Mouse (Mus musculus) adrenal gland, postnatal 25 days (tissue): ENCODE results near the gene Taf4. TPM values are rescaled to one million over a fixed set of nuclear protein-coding genes. Genes with fewer than 3 reads are reported as not detected.

Source experiments
- DNase-seq: peaks from one replicate; pipeline ENCODE4 v3.0.0; 2021; ENCODE audit warnings: mixed read lengths
- total RNA-seq: library from RNA; stranded (reverse); gene quantifications from 2 replicates; pipeline ENCODE4 v1.2.3, GENCODE M21; 2021

Gene Taf4
- total RNA-seq, 1 experiment from 2014 or later = 25.3 TPM

DNA sequence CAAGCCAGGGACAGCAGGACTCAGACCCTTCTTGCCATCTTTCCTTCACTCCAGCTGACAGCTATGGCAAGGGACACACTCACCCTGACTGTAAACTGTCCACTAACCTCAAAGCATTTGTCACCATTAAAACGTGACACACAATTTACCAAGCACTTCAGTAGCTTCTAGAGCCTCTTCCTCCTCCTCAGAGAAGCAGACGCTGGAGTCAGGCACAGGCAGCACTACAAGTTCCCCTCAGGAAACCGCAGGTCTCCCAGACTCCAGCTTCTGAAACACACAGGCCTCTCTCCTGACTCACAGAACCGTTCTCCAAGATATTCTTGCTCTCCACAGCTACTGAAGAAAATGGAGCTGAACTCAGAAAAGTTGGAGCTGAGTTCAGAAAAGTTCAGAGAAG, 39.4 kb downstream of the Taf4 start:
- DNase-seq = no peak

DNA sequence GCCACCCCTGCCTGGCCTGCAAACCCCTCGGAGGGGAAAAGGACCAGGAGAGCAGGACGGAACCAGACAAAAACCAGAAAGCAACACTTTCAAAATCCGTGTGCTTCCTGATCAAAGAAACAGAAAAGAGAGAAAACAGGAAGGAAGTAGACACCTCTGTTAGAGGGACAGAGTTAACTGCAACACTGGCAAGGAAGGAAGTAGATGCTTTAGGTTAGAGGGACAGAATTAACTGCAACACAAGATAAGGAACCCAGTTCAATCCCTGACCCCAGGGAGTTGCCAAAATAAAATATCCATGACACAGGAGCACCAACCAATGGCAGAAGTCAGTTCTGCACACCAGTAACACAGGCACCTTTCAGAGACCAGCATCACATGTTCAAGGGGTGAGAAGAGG, 42.3 kb downstream of the Taf4 start:
- DNase-seq = no peak

DNA sequence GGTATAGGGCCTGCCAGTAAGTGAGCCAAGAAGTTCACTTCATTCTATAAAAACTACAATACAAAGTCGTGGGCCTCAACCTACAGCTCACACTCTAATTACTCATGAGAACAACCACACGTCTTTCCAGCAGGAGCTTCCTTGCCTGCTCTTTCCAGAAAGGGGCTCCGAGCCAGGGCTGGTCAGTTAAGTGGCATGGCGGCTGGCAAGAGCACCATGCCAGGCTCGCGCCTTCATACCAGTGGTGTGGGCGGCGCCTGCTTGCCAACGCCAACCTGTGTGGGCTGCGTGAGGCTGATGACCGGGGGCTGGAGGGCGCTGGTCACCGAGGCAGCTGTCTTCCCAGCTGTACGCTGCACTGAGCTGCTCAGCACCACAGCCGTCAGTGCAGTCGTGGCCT, 44.7 kb downstream of the Taf4 start:
- DNase-seq = no peak

DNA sequence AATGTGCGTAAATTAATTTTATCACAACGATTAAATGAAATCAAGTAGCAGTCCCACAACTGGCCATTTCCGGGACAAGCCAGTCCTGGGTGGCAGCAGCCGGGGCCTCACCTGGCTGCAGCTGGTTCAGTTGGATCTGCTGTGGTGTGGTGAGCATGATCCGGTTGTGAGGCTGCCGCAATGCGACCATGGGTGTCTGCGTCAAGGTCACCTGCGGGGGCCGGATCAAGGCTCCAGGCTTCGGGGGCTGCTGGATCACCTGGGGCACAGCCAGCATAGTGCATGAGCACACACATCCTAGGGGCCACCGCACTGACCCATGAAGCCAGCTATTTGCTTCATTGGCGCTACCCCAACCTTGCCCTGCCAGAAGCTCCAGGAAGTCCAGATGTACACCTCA, 47.3 kb downstream of the Taf4 start:
- DNase-seq = no peak

DNA sequence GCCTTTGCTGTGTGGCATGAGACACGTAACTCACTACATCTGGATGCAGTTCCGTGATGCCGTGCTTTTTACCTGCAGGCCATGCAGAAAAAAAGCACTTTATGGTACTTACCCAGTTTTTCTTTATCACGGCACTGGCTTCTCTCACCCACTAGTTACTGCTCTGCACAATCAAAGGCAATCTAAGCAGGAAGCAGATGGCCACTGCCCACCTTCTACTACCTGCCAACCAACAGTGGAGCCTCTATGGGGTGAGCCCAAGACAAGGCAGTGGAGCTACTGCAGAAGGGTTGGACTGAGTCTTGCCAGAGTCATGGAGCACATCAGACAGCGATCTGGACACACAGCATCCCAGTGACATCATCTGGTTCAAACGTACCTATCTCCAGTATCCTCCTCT, 52.4 kb downstream of the Taf4 start:
- no peak for DNase-seq

DNA sequence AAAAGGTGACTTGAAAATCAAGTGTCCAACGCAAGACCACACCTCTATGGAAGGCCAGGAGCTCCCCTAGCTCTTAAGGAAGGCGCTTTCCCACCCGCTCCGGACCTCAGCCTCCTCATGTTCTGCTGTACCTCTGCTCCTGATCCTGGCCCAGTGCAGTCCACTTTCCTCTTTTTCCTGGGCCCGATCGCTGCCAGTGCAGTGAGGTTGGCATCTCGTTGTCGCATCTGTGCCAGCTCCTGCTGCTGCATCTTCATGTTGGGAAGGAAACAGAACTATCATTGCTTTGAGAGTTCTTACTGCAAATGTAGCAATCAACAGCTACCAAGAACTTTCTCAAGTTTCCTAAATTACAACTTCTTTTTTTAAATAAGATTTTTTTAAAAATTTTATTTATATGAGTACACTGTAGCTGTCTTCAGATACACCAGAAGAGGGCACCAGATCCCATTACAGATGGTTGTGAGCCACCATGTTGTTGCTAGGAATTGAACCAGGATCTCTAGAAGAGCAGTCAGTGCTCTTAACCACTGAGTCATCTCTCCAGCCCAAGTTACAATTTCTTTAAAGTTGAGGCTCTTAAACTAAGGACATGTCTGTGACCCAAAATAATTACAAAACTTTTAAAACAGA, 55.3 kb downstream of the Taf4 start:
- no peak for DNase-seq

DNA sequence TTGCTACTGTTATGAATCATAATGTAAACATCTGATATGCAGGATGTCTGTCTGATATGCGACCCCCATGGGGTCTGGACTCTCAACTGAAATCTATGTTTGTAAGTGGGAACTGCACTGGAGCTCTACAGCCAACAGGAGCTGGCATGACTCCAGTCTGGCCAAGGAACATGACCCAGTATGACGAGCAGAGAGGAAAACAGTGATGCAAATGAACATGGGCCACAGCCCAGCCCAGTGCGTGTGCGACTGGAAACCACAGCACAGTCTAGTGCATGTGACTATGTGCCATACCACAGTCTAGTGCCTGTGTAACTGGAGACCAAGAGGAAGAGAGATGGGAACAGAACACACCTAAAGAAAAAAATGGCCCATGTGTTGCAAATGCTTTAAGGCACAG, 56.4 kb downstream of the Taf4 start:
- peak; percentile 14 for DNase-seq

DNA sequence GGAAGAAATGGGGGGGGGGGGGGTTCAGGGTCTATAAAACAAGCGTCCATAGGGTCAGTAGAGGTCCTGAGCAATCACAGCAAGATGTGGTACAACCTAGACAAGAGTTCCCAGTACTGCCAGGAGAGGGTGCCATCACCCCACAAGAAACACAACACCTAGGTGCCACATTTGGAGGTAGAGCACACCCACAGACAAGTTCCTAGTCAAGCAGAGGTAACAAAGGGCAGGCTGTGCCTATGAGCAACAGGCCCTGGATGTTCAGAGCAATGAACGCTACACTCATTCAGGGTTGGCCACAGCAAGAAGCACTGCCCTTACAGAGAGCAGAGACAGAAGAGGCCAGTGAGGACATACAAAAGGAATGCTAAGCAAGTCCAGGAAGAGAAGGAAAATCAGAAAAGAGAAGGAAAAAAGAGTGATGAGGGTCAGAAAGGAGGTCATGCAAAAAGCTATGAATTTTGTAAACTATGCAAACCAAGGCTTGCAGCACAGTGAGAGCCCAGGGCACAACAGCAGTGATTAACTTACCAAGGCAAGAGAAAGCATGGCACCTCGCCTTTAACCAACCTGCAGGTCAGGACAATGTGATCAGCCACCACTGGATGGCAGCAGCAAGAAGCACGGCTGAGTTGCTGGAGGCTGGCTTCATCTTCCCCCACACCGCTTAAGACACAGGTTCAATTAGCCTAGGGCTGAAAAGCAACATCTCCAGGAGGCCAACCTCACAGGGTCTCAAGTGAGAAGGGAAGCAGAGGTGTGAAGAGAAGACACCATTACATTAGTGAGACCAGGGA, 59.4 kb downstream of the Taf4 start:
- DNase-seq = peak; percentile 69

DNA sequence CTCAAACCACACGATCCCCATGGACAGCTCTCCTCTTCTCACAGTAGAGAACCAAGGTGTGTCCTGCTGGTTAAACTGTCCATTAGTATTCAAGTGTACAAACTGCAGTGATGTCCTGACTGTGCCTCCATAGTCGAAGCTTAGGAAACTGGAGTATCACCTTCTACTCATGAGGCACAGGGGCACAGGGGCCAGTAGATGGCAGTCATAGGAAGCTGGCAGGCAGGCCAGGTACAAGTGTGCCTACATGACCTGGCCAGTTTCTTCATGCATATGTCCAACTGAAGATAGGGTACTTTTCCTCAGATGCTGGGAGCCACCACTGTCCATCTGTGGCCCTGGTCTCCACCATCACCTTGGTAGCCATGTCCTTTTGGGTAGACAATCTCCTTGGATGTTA, 62.2 kb downstream of the Taf4 start:
- DNase-seq = no peak

DNA sequence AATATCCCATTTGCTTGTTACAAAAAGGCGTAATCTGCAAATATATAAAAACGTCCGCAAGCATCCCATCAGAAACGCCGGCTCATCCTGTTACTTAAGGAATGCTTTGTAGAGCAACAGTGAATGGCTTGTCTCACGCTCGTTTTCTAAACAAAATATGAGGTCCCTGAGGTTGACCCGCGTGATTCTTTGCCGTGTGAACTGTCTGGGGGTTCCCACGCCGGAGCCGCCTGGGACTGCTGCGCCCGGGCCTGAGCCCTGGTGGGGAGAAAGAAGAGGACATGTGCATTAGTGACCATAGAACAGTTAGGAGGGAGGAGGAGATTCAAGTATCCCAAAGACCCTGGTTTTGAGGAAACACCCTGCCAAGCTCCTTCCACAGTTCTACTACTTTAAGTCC, 63.1 kb downstream of the Taf4 start:
- DNase-seq = no peak

DNA sequence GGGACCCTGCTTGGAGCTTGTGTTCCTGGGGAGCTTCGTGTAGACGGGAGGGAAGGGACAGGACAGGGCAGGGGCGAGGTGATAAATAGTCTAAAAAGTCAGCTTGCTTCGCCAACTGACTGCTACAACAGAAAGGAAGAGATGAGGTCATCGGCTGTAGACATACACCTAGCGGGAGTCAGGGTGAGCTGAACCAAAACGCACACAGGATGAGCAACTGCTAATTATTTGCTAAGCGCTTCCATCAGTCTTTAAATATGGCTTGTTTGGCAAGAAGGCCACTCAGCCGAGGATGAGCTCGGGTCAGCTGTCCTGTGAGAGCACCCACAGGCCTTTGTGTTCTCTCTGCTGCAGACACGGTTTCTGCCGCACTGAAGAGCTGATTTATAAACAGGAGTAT, 63.5 kb downstream of the Taf4 start:
- DNase-seq = no peak

DNA sequence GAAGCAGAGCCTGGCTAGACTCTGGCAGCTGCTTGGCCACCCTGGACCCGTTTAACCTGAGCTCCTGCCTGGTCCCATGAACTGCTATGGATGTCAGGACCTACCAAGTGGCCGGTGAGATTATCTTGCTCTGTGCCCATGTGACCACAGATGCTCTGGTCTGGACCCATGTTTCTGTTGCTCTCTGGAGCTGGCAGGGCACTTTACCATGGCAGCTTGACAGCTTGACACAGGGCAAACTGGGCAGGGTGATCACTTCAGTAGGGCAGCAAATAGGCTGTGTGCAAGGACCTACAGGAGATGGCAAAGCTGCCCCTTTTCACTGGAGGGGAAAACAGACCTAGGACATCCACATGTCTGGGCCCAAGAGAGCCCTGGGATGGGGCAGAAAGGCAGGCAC, 79.5 kb downstream of the Taf4 start:
- no peak for DNase-seq

DNA sequence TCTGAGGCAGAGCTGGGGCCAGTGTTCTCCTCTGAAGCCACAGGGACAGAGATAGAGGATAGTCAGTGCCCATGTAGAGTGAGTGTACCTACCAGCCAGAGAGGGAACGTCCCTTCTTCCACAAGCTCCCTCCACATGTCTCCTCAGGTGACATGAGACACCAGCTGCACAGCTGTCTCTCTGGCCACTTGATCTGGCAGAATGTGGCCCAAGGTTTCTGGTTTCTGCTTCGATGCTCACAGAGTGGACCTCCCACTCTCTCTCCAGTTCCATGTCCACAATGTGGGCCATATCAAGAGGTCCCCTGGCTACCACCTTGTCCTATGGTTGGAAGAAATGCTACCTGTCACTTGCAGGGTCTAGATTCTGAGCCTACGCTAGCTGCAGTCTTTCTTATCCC, 85.4 kb downstream of the Taf4 start:
- no peak for DNase-seq

DNA sequence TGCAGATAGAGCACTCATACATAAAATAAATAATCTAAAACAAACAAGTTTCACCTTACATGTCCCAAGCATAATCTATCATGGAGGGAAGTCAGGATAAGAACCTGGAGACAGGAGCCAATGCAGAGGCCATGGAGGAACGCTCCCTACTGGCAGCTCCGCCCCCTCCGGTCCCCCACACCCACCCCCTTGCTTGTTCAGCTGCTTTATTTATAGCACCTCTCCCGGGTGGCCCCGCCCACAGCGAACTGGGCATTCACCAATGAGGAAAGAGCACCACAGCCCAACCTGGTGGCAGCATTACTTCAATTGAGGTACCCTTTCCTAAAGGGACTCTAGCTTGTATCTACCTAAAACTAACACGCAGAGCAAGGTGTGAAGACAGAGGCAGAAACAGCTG, 91.9 kb downstream of the Taf4 start:
- no peak for DNase-seq

DNA sequence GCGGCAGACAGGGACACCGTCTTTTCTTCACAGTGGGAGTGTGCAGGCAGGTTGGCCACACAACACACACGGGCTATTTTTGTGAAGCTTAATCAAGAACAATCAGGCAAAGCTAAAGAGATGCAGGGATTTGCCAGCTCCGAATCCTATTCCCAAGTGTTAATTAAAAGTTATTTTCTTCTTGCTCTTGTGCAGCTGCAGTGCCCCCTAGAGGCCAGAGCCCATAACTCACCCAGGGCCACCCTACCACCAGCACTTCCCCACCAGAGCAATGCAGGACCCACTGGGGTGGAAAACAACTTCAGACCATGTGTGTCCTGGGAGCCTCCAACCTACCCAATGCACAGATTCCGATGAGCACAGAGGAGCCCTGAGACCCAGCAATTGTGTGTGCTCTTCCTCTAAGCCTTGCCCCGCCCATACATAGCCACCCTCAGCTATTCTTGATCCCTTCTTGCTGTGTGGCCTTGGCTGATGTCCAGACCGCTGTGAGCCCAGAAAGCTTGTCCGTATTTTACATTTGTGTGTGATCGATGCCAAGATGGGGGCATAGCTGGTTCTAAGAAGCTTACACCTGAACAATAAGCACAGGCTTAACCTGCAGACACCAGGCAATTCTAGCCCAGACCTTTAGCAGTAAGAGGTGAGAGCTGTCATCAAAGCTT, 98.8 kb downstream of the Taf4 start:
- peak; percentile 48 for DNase-seq

DNA sequence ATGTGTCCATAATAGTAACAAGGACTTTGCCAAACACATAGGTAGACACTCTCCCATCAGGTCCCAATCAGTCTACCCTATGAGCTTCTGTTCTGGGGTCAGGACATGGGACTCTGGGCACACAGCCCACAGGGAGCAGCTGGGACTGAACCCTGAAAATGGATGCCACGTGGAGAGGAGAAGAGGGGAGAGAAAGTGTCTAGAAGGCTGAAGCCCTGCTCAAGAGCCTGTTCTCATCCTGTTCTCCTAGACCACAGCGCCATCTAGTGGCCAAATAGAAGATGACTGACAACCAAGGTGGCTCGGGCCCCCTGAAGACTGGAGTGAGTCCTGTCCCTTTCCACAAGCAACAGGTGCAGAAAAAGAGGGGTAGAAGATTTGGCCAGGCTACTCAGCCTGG, 101.3 kb downstream of the Taf4 start:
- DNase-seq = peak; percentile 62

DNA sequence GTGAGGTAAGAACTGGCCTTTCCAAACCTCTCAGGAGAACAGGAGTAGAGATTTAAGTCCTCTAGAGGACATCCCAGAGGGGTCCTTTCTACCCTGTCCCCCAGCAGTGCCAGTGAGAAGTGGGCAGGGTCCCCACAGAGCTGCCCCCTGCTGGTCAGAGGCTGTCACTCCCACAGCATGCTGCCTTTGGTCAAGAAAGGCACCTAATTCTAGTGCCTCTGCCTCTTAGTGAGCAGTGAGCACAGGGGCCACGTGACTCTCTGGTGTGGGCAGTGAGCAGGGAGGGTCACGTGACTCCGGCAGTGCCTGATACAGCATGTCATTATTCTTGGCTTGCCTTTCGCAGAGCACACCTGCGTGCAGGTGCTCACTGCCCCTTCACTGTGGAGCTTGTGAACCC, 103.1 kb downstream of the Taf4 start:
- peak; percentile 16 for DNase-seq

DNA sequence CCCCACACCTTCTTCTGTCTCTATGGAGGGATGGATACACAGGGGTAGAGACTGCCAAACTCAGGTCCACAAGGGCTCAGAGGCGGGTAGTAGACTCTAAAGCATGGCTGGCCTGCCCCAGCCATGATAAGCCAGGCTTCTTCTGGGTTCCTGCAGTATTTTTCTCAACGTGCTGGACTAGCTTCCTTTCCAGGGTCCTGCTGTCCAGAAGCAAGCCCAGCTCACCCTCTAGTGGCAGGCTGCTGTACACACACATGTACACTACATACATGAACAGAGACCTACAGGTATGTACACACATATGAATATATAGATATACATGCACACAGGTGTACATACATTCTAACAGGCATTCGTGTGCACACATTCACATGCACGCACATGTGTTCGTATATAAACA, 103.7 kb downstream of the Taf4 start:
- no peak for DNase-seq

DNA sequence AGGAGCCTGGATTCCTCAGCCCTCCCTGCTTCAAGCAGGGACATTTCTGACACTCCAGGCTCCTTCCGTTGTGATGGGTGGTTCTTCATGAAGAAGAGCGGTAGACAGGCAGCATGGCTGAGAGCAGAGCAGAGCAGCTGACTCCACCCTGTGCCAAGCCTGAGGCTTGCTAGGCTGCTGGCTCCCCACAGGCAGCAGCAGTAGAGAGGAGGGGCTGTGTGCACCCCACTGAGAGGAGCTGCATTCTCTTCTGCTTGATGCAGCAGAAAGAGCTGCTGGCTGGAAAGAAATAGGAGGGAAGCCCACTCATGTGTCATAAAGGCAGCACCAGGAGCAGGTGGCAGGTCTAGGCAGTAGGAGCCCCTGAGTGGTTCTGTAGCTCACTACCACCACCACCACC, 106.6 kb downstream of the Taf4 start:
- no peak for DNase-seq

DNA sequence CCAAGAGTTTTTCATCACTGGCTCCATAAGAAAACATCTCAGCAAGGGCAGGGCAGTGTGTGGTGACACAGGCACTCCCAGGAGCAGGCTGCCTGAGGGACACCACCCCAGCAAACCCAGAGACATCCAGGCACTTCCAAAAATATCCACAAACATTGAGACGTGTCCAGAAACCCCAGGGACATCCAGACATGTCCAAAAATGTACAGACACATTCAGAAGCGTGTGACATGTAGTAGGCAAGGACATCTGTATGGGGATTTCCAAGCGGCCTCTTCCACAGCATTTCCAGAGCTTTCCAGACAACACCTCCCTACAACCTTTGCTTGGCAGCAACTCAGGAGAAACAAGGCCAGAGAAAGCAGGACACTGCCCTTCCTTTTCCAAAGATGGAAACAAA, 108.8 kb downstream of the Taf4 start:
- no peak for DNase-seq

DNA sequence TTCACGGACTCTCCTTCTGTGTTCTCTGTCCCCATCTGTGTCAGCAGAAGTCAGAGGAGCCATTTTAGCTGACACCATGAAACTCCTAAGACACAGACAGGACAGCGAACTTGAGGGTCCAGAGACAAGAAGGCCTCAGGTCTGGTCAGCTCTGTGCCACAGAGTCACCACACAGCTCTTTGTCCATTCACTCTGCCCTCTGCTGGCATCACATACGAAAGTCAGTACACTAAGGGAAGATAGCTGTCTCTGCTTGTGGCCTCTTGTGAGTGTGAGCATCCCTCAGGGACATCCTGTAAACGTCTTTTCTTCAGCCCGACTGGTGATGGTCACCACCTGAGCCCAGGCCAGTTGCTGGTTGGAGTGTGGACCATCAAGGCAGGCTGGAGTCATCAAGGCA, 111.3 kb downstream of the Taf4 start:
- no peak for DNase-seq

DNA sequence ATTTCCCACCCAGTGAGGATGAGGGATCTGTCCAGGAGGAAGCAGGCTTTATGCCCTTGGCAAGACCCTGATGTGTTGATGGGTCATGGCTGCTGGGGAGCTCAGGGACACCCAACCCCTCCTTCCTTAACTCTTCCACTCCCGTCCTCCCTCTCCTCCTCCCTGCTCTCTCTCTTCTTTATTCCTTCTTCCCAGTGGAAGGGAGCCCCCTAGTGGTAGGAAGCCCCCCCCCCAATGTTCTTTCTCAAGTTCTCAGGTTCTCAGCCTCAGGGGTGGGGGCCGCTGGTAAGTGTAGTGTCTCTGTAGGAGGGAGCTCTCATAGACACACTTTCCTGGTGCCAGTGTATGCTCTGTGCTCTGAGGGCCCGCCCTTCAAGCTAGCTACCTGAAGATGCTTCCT, 113.2 kb downstream of the Taf4 start:
- no peak for DNase-seq

DNA sequence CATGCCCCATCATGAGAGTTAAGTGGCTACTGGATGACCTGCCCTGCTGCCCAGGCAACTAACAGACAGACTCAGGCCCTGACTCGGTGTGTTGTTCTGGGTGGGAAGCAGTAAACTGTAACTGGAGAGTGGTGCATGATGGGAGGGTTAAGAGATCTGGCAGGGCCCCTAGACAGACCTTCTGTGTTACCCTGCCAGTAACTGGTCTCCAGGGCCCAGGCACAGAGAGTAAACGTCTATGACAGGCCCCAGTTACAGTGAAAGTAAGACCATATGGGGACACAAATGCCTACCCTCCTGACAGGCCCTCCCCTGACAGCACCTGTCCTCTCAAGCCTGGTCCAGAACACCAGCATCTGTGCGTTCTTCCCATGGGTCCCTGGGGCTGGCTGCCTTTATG, 113.8 kb downstream of the Taf4 start:
- DNase-seq = no peak
